ENCODE assay signal across 9 mouse cellular contexts in the genomic region with DNA sequence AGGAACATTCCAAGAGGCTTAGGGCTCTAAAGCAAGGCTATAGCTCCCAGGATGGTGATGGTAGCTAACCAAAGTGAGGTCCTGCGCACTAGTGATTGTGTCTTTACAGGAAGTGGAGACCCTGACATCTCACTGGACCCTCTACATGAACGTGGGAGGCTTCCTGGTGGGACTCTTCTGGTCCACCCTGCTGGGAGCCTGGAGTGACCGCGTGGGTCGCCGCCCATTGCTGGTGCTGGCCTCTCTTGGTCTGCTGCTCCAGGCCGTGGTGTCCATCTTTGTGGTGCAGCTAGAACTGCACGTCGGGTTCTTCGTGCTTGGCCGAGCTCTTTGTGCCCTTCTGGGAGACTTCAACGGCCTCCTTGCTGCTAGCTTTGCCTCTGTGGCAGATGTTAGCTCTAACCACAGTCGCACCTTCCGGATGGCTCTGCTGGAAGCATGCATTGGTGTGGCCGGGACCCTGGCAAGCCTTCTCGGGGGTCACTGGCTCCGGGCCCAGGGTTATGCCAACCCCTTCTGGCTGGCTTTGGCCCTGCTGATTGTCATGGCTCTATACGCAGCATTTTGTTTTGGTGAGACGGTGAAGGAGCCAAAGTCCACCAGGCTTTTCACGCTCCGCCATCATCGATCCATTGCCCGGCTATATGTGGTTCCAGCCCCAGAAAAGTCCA. TPM values are rescaled to one million over a fixed set of nuclear protein-coding genes. Genes with fewer than 3 reads are reported as not detected.
A peak's percentile ranks its signal among the peaks of the same experiment; 100 is the strongest.
DNase-seq lines count a peak whose midpoint lies in the region; ATAC-seq and TF ChIP-seq lines count a peak whose summit lies in the region.
"Had no signal": no experiment of that assay in that cellular context is flagged by ENCODE, and none has a peak within 500 bp of the region (broad histone marks: within the 10 kb centered on the region; RNA-seq: fewer than 3 reads in every experiment).

No protein-coding gene starts in this region.

- no peak for DNase-seq in layer of hippocampus, adult 2 months (ENCODE audit: low spot score in 2 of 2)
- DNase-seq in layer of hippocampus, postnatal 14 days (ENCODE audit: low spot score in 2 of 2): no peak
- no peak for DNase-seq in cerebellum, adult 8-10 months
- no peak for DNase-seq in right cerebral cortex, adult 2 months (ENCODE audit: low spot score in 2 of 2)
- DNase-seq in lung, postnatal 10 days: no peak

- H3K27me3 ChIP-seq in embryonic facial prominence, embryonic 15.5 days: no peaks in the 10 kb centered on the region
- H3K27me3 ChIP-seq in intestine, postnatal 0 days (replicated peaks; ENCODE audit: control insufficient read depth, insufficient read depth, low read length): no peaks in the 10 kb centered on the region
- no peaks in the 10 kb centered on the region for H3K27me3 ChIP-seq in myocyte (ENCODE audit: control insufficient read depth, insufficient read depth, insufficient read length)

- peak overlapping the region; percentile 84; the same call in 1 of the 2 replicates for H3K9ac ChIP-seq in embryonic facial prominence, embryonic 15.5 days
- H3K9ac ChIP-seq in intestine, postnatal 0 days (ENCODE audit: low read depth, low read length): peak overlapping the region; percentile 73

- ATAC-seq in embryonic facial prominence, embryonic 15.5 days (ENCODE audit: insufficient number of reproducible peaks, low FRiP score, low TSS enrichment, low read depth): no peak
- no peak for ATAC-seq in intestine, postnatal 0 days

- peak overlapping the region; percentile 91; the same call in 1 of the 2 replicates for H3K27ac ChIP-seq in layer of hippocampus, adult 2 months
- peak overlapping the region; percentile 96 for H3K27ac ChIP-seq in embryonic facial prominence, embryonic 15.5 days (replicated peaks)
- peak overlapping the region; percentile 93 for H3K27ac ChIP-seq in intestine, postnatal 0 days (ENCODE audit: low read depth, low read length)

- no peaks in the 10 kb centered on the region for H3K9me3 ChIP-seq in embryonic facial prominence, embryonic 15.5 days (replicated peaks)
- no peaks in the 10 kb centered on the region for H3K9me3 ChIP-seq in intestine, postnatal 0 days (ENCODE audit: control insufficient read depth)

- H3K79me2 ChIP-seq in myocyte (ENCODE audit: control insufficient read depth, insufficient read depth): no peaks in the 10 kb centered on the region

- no peak for TF ChIP-seq POLR2A in myocyte (IDR thresholded peaks at IDR 0.05; ENCODE audit: insufficient read length, low read depth)

- WGBS in embryonic facial prominence, embryonic 15.5 days: 63% methylated on average over 23 of the region's 23 CpGs
- 71% methylated on average over 23 of the region's 23 CpGs for WGBS in intestine, postnatal 0 days

- peak overlapping the region; percentile 88 for H3K4me2 ChIP-seq in embryonic facial prominence, embryonic 15.5 days (replicated peaks)
- H3K4me2 ChIP-seq in intestine, postnatal 0 days (replicated peaks; ENCODE audit: low read depth): peak overlapping the region; percentile 92
- peak overlapping the region; percentile 90 for H3K4me2 ChIP-seq in myocyte (ENCODE audit: low read depth)

- H3K4me1 ChIP-seq in embryonic facial prominence, embryonic 15.5 days: peaks cover 17% of the 10 kb centered on the region
- H3K4me1 ChIP-seq in intestine, postnatal 0 days (replicated peaks; ENCODE audit: control insufficient read depth, insufficient read depth, low read length): peaks cover 7% of the 10 kb centered on the region

- no peak for TF ChIP-seq CTCF in layer of hippocampus, adult 2 months (conservative IDR thresholded peaks at IDR 0.05)
- TF ChIP-seq CTCF in intestine, postnatal 0 days (IDR thresholded peaks at IDR 0.05; ENCODE audit: low read depth): no peak

- H3ac ChIP-seq in myocyte (ENCODE audit: control insufficient read depth, insufficient read length): peak overlapping the region; percentile 75

- peak overlapping the region; percentile 73 for H3K4me3 ChIP-seq in layer of hippocampus, adult 2 months
- H3K4me3 ChIP-seq in embryonic facial prominence, embryonic 15.5 days (replicated peaks): peak overlapping the region; percentile 75
- H3K4me3 ChIP-seq in intestine, postnatal 0 days (ENCODE audit: low read depth, low read length): peak overlapping the region; percentile 71
- H3K4me3 ChIP-seq in myocyte: peak overlapping the region; percentile 54

- H3K36me3 ChIP-seq in embryonic facial prominence, embryonic 15.5 days: 0 out of 2 replicates have a peak, but pooled peaks cover 3% of the 10 kb centered on the region
- H3K36me3 ChIP-seq in intestine, postnatal 0 days (ENCODE audit: control insufficient read depth, insufficient read depth): no peaks in the 10 kb centered on the region
- H3K36me3 ChIP-seq in myocyte (ENCODE audit: control insufficient read depth, insufficient read depth): no peaks in the 10 kb centered on the region

TF ChIP-seq in myocyte, 11 proteins besides CTCF, POLR2A, EP300 and RAD21:
- no peak for TF ChIP-seq TCF12 (IDR thresholded peaks at IDR 0.05; ENCODE audit: insufficient read depth, poor library complexity, severe bottlenecking)
- no peak for TF ChIP-seq USF1 (IDR thresholded peaks at IDR 0.05; ENCODE audit: low read depth)
- no peak for TF ChIP-seq POLR2AphosphoS2 (IDR thresholded peaks at IDR 0.05; ENCODE audit: insufficient read length, low read depth)
- TF ChIP-seq MYOG (IDR thresholded peaks at IDR 0.05; ENCODE audit: control insufficient read depth in 1 of 3, insufficient read depth in 1 of 3, insufficient read length in 2 of 3, low read depth in 2 of 3): no peak
- no peak for TF ChIP-seq CEBPB (IDR thresholded peaks at IDR 0.05; ENCODE audit: insufficient read depth, poor library complexity, severe bottlenecking)

RNA-seq across cellular contexts. Expression of gene Slc46a1, which starts 0.9 kb away (rescaled TPM):
- total RNA-seq in layer of hippocampus, adult 2 months (2021): 10 to 100 TPM; 11.7 to 12.3 TPM
- 1 to 10 TPM; 9.6 to 9.8 TPM for total RNA-seq in layer of hippocampus, postnatal 14 days (2021)
- 15.5 and 19.0 TPM in 2 replicates for polyA plus RNA-seq in embryonic facial prominence, embryonic 15.5 days (2015; fragmentation: Nextera tagmentation; extraction: Ambion mirVana)
- polyA plus RNA-seq in intestine, postnatal 0 days (2015; fragmentation: Nextera tagmentation; extraction: Ambion mirVana): 68.7 and 71.6 TPM in 2 replicates
- 7.5 TPM for polyA plus RNA-seq in myocyte (2012; fragmentation: generic; extraction: Trizol)

RNA-seq across cellular contexts. Expression of gene Sarm1, which starts 31.2 kb away (rescaled TPM):
- total RNA-seq in layer of hippocampus, adult 2 months (2021): 10 to 100 TPM; 39.2 to 45.4 TPM
- 10 to 100 TPM; 51.0 to 53.2 TPM for total RNA-seq in layer of hippocampus, postnatal 14 days (2021)
- 2.3 and 2.5 TPM in 2 replicates for polyA plus RNA-seq in embryonic facial prominence, embryonic 15.5 days (2015; fragmentation: Nextera tagmentation; extraction: Ambion mirVana)
- 0.94 and 1.0 TPM in 2 replicates for polyA plus RNA-seq in intestine, postnatal 0 days (2015; fragmentation: Nextera tagmentation; extraction: Ambion mirVana)
- 0.17 TPM for polyA plus RNA-seq in myocyte (2012; fragmentation: generic; extraction: Trizol)

RNA-seq across cellular contexts. Expression of gene Vtn, which starts 32.5 kb away (rescaled TPM):
- total RNA-seq in layer of hippocampus, adult 2 months (2021): 10 to 100 TPM; 59.6 to 69.2 TPM
- total RNA-seq in layer of hippocampus, postnatal 14 days (2021): 10 to 100 TPM; 65.7 to 71.5 TPM
- 2.0 and 4.4 TPM in 2 replicates for polyA plus RNA-seq in embryonic facial prominence, embryonic 15.5 days (2015; fragmentation: Nextera tagmentation; extraction: Ambion mirVana)
- 0.85 and 1.2 TPM in 2 replicates for polyA plus RNA-seq in intestine, postnatal 0 days (2015; fragmentation: Nextera tagmentation; extraction: Ambion mirVana)
- polyA plus RNA-seq in myocyte (2012; fragmentation: generic; extraction: Trizol): not detected

RNA-seq across cellular contexts. Expression of gene Sebox, which starts 36.9 kb away (rescaled TPM):
- total RNA-seq in layer of hippocampus, adult 2 months (2021): 1 to 10 TPM; 4.5 to 4.7 TPM
- 1 to 10 TPM; 3.9 to 4.5 TPM for total RNA-seq in layer of hippocampus, postnatal 14 days (2021)
- 0.17 TPM in 1 of 2 replicates, not detected in the other for polyA plus RNA-seq in embryonic facial prominence, embryonic 15.5 days (2015; fragmentation: Nextera tagmentation; extraction: Ambion mirVana)
- not detected in 2 replicates for polyA plus RNA-seq in intestine, postnatal 0 days (2015; fragmentation: Nextera tagmentation; extraction: Ambion mirVana)
- polyA plus RNA-seq in myocyte (2012; fragmentation: generic; extraction: Trizol): not detected
- total RNA-seq: gastrocnemius, postnatal 4 days had no signal

RNA-seq across cellular contexts. Expression of gene Slc13a2, which starts 44.4 kb away (rescaled TPM):
- not detected for total RNA-seq in layer of hippocampus, adult 2 months (2021)
- not detected for total RNA-seq in layer of hippocampus, postnatal 14 days (2021)
- polyA plus RNA-seq in embryonic facial prominence, embryonic 15.5 days (2015; fragmentation: Nextera tagmentation; extraction: Ambion mirVana): 0.07 and 0.11 TPM in 2 replicates
- 31.4 and 36.6 TPM in 2 replicates for polyA plus RNA-seq in intestine, postnatal 0 days (2015; fragmentation: Nextera tagmentation; extraction: Ambion mirVana)
- polyA plus RNA-seq in myocyte (2012; fragmentation: generic; extraction: Trizol): 0.01 TPM
- total RNA-seq: gastrocnemius, postnatal 4 days had no signal
